Mouse (Mus musculus): ENCODE results near the gene Hyal3. TPM values are rescaled to one million over a fixed set of nuclear protein-coding genes. Genes with fewer than 3 reads are reported as not detected.
A peak's percentile ranks its signal among the peaks of the same experiment; 100 is the strongest.
"Not testable (repeated sequence)": the region's sequence is repeated elsewhere in the genome, so short reads cannot be mapped to it uniquely, and the experiment has no call there.

The Hyal3 gene
- total and polyA plus RNA-seq, 3 experiments: 2.3 to 6.8 TPM; not detected in 1

DNA sequence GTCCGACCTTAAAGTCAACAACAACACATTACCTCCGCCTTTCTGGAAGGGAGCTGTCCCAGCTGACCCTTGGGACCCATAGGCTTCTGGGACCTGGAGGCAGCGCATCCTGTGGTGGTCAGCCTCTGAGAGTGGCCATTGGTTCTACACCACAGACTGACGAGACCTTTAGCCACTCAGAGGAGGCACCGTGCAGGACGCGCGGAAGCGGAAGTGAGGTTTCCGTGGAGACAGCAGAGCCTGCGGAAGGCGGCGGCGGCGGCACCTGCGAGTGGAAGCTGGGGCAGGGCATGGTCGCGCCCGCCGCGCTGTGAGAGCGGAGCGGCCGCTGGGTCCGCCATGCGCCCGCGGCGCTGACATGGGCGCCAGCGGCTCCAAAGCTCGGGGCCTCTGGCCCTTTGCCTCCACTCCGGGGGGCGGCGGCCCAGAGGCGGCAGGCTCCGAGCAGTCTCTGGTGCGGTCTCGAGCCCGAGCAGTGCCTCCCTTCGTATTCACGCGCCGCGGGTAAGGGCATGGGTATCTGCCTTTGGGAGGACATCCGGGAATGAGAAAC, 17.5 kb upstream of the Hyal3 start, which contains the start of gene Tusc2 (continued):
- no peak; the same call in 1 of the 2 replicates for TF ChIP-seq KAT2A (conservative IDR thresholded peaks at IDR 0.05; ENCODE audit: low read depth, low read length)
- peak; percentile 98 for TF ChIP-seq POLR2AphosphoS2 (IDR thresholded peaks at IDR 0.05; ENCODE audit: low read length)
- no peak for TF ChIP-seq RAD21 (IDR thresholded peaks at IDR 0.05; ENCODE audit: low read depth, low read length)
- TF ChIP-seq ZMIZ1 (IDR thresholded peaks at IDR 0.05; ENCODE audit: low read depth, low read length): peak; percentile 85; the same call in 1 of the 2 replicates
- TF ChIP-seq TCF12 (IDR thresholded peaks at IDR 0.05; ENCODE audit: low read depth, low read length): no peak
- no peak for TF ChIP-seq ZKSCAN1 (IDR thresholded peaks at IDR 0.05; ENCODE audit: low read depth, low read length)
- no peak for TF ChIP-seq MAFK (IDR thresholded peaks at IDR 0.05; ENCODE audit: borderline replicate concordance, low read depth, low read length)
- TF ChIP-seq GABPA (IDR thresholded peaks at IDR 0.05; ENCODE audit: low read depth, low read length): no peak
- no peak for TF ChIP-seq TAL1 (IDR thresholded peaks at IDR 0.05; ENCODE audit: low read length)
- no peak for TF ChIP-seq ZNF384 (IDR thresholded peaks at IDR 0.05; ENCODE audit: low read depth, low read length)
- TF ChIP-seq MEF2A (IDR thresholded peaks at IDR 0.05; ENCODE audit: extremely low read depth, insufficient replicate concordance, low read depth, low read length, poor library complexity, severe bottlenecking): no peak
- TF ChIP-seq TBP (IDR thresholded peaks at IDR 0.05; ENCODE audit: low read depth, low read length): 0 out of 2 replicates have a peak, but pooled peaks have one; percentile 20
- peak; percentile 93 for TF ChIP-seq ELF1 (IDR thresholded peaks at IDR 0.05; ENCODE audit: low read depth, low read length)
- no peak for TF ChIP-seq E2F4 (IDR thresholded peaks at IDR 0.05; ENCODE audit: borderline replicate concordance, low read depth, low read length)
- 0 out of 2 replicates have a peak, but pooled peaks have one; percentile 38 for TF ChIP-seq NRF1 (IDR thresholded peaks at IDR 0.05; ENCODE audit: insufficient read depth, low read depth, low read length, poor library complexity, severe bottlenecking)
- TF ChIP-seq MAZ (IDR thresholded peaks at IDR 0.05; ENCODE audit: low read depth, low read length): no peak

DNA sequence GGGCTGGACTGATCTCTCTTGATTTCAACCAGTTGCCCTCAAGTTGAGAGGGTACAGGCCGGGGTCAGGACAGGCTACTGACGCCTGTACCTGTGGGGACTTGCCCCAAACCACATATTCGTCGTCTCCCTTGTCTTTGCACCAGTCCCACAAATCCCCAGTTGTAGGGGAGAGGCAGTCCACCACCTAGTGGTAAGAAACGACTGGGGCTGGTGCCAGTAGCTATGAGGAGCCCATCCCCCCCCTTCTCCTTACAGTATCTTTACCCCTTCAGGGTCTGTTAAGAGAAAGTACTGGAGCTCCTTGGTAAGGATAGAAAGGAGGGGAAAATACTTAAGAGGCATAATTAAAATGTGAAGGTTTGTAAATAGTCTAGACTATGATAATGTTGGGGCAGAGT, 15.1 kb upstream of the Hyal3 start:
- not testable (repeated sequence) for H3K9me3 ChIP-seq (replicated peaks; ENCODE audit: insufficient read depth, low read length); H3K27ac ChIP-seq (ENCODE audit: control insufficient read depth, low read depth, low read length); H3K9ac ChIP-seq (ENCODE audit: control insufficient read depth, low read depth, low read length, poor library complexity, severe bottlenecking); H3K4me3 ChIP-seq (ENCODE audit: control insufficient read depth in 1 of 2, insufficient read depth in 1 of 2, low read depth in 2 of 2, low read length in 2 of 2); DNase-seq (ENCODE audit: low read depth, low spot score); H3K27me3 ChIP-seq (ENCODE audit: control insufficient read depth in 1 of 2, insufficient read depth in 2 of 2, low read length in 2 of 2)
- Histone ChIP-seq H3K79me2 (ENCODE audit: control insufficient read depth, insufficient read depth, low read length, poor library complexity) (peaks cover 23% of the 10 kb centered on the region), H3K36me3 (ENCODE audit: control insufficient read depth in 1 of 2, insufficient read depth in 2 of 2, low read length in 2 of 2) (peaks cover 0 to 15% of the 10 kb centered on the region in 2 experiments; a peak in 3 of 4 replicates), H3K4me1 (ENCODE audit: control insufficient read depth in 1 of 2, insufficient read depth in 2 of 2, low read length in 2 of 2) (peaks cover 0 to 27% of the 10 kb centered on the region in 2 experiments; a peak in 3 of 4 replicates)
- peak in 2 of 3 experiments; percentile 8 to 29; a peak in 2 of 6 replicates for TF ChIP-seq CTCF (IDR thresholded peaks at IDR 0.05 in 2 of 3, conservative IDR thresholded peaks at IDR 0.05 in 1 of 3; ENCODE audit: control insufficient read depth in 1 of 3, insufficient read depth in 1 of 3, low read depth in 2 of 3, low read length in 3 of 3, poor library complexity in 1 of 3, severe bottlenecking in 1 of 3)
